Mouse (Mus musculus) forebrain, embryonic 13.5 days (tissue): ENCODE measurements around the gene Myo10. TPM values are rescaled to one million over a fixed set of nuclear protein-coding genes. Genes with fewer than 3 reads are reported as not detected.

ENCODE experiments used
- ATAC-seq: fragments of 200-750 bp; cut with Nextera tagmentation; 2 replicates; pipeline ENCODE4 v1.8.0; 2017
- H3K27ac ChIP-seq: fragments of 300-500 bp; sonication (generic); 2 replicates; pipeline ENCODE4 v1.5.1; 2015; ENCODE audit warnings: inconsistent platforms, mild to moderate bottlenecking, moderate library complexity
- H3K27me3 ChIP-seq: fragments of 300-500 bp; sonication (generic); 2 replicates; pipeline ENCODE4 v1.6.1; 2015; ENCODE audit warnings: mild to moderate bottlenecking, inconsistent platforms
- H3K36me3 ChIP-seq: fragments of 300-500 bp; sonication (generic); 2 replicates; pipeline ENCODE4 v1.6.1; 2015; ENCODE audit warnings: mild to moderate bottlenecking, inconsistent platforms; ENCODE audit not compliant: poor library complexity, severe bottlenecking
- H3K4me1 ChIP-seq: fragments of 300-500 bp; sonication (generic); 2 replicates; pipeline ENCODE4 v1.6.1; 2015; ENCODE audit warnings: inconsistent platforms
- H3K4me2 ChIP-seq: fragments of 300-500 bp; sonication (generic); 2 replicates; pipeline ENCODE4 v1.6.1; 2015; ENCODE audit warnings: inconsistent platforms, mild to moderate bottlenecking, moderate library complexity
- H3K4me3 ChIP-seq: fragments of 300-500 bp; sonication (generic); 2 replicates; pipeline ENCODE4 v1.5.1; 2015; ENCODE audit warnings: mild to moderate bottlenecking, inconsistent platforms
- H3K9ac ChIP-seq: fragments of 300-500 bp; sonication (generic); 2 replicates; pipeline ENCODE4 v1.6.1; 2015; ENCODE audit warnings: mild to moderate bottlenecking, inconsistent platforms
- H3K9me3 ChIP-seq: fragments of 300-500 bp; sonication (generic); replicated peaks from 2 replicates; pipeline ENCODE4 v1.6.1; 2016; ENCODE audit warnings: inconsistent platforms
- WGBS: fragments of 180-500 bp; shearing (Covaris S2); methylation state at CpG from one replicate; pipeline ENCODE4 v1.1.7; 2015; 5-methylcytosine and 5-hydroxymethylcytosine counted together
- polyA plus RNA-seq: library from polyadenylated mRNA; unstranded; fragments of >200 nt; fragmentation: Nextera tagmentation; extraction: Ambion mirVana; gene quantifications from 2 replicates; pipeline ENCODE4 v1.2.1, GENCODE M21; 2015

Myo10 gene
- polyA plus RNA-seq, 1 experiment from 2014 or later: 61.4 TPM

DNA sequence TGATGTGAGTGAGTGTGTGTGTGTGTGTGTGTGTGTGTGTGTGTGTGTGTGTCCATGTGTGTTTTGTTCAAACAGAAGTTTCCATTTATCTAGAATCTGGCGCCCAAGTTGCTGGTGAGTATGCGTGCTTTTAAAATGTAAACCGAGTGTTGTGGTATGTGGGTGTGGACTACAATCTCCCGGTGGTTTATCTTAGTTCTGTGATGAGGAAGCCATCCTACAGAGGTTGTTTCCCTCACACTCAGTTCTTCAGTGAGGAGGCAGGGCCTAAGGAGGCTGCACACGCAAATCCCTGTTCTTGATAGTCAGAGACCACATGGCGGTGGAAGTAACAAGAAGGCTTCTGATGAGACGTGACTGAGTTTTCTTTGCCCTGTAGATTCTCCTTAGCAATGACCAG, 73.6 kb downstream of the Myo10 start:
- Histone ChIP-seq H3K4me1 (no peaks in the 10 kb centered on the region; the same call in 1 of the 2 replicates), H3K27ac (no peak overlapping the region), H3K4me2 (no peak overlapping the region), H3K27me3 (0 out of 2 replicates have a peak, but pooled peaks cover 15% of the 10 kb centered on the region), H3K4me3 (no peak overlapping the region), H3K9ac (no peak overlapping the region), H3K9me3 (no peaks in the 10 kb centered on the region), H3K36me3 (no peaks in the 10 kb centered on the region)
- no peak for ATAC-seq
- WGBS: 92% methylated on average over 7 of the region's 7 CpGs

DNA sequence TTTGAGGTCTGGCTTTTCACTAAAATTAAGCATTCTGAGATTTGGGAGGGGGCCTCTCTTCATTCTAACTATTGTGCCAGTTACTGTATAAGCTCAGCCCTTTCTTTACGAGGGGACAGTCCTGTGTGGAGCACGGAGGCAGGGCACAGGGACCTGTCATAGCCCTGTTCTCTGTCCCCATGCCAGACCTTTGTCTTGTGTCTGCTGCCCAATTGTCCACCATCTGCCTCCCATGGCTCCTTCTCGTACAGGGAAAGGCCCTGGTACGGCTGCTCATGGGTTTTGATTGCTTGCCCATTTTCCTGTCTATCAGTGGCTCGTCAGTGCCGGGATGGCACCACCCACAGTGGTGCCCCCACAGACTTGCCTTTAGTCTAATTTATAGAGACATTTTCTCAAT, 74.3 kb downstream of the Myo10 start:
- Histone ChIP-seq H3K9ac (no peak overlapping the region), H3K36me3 (no peaks in the 10 kb centered on the region), H3K4me1 (no peaks in the 10 kb centered on the region), H3K27me3 (0 out of 2 replicates have a peak, but pooled peaks cover 11% of the 10 kb centered on the region), H3K27ac (no peak overlapping the region), H3K4me3 (no peak overlapping the region), H3K9me3 (no peaks in the 10 kb centered on the region), H3K4me2 (no peak overlapping the region)
- no peak for ATAC-seq
- 88% methylated on average over 6 of the region's 6 CpGs for WGBS

DNA sequence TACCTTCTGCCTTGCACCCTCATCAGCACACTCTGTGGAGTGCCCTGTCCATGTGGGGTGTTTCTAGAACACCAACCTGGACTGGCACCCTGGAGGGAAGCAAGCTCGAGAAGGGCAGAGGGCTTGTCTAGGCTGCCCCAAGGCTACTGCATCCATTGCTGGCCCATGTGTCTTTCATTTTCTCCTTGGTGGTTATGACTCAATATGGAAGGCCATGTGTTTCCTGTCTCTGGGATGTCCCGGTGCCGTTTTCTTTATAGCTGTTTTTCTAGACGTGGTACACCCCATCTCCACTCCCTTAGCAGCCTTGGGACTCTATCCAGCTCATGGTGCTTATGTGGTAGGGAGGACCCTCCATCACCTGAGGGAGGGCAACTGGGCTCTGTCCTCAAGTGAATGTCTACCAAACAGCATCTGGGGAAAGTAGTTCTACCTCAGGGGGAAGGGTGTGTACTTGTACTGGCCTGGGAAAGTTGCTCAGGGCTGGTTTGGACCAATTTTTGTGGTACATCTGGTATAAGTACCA, 76.8 kb downstream of the Myo10 start:
- Histone ChIP-seq H3K9me3 (no peaks in the 10 kb centered on the region), H3K4me2 (no peak overlapping the region), H3K27ac (no peak overlapping the region), H3K4me1 (no peaks in the 10 kb centered on the region), H3K36me3 (no peaks in the 10 kb centered on the region), H3K9ac (no peak overlapping the region), H3K27me3 (no peaks in the 10 kb centered on the region), H3K4me3 (no peak overlapping the region)
- ATAC-seq: no peak
- WGBS: 95% methylated on average over 4 of the region's 4 CpGs

DNA sequence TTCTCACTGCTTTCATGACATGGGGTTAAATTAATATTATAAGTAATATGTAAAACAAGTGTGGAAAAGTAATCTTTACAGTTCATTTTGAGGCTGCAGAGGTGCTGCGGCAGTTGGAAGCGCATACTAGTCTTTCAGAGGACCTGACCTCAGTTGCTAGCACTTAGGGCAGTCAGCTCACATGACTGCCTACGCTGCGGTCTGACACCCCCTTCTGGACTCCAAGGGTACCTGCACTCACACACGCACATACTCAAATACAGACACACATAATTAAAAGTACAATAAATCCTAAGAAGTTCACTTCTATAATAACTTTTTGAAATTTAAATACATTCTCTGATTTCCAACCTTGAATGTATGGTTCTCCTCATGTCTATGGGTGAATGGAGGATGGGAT, 80.3 kb downstream of the Myo10 start:
- H3K36me3 ChIP-seq: no peaks in the 10 kb centered on the region
- H3K9ac ChIP-seq: no peak overlapping the region
- over 99% methylated on average over 5 of the region's 5 CpGs for WGBS
- H3K4me3 ChIP-seq: no peak overlapping the region
- no peaks in the 10 kb centered on the region for H3K27me3 ChIP-seq
- ATAC-seq: no peak
- no peaks in the 10 kb centered on the region for H3K9me3 ChIP-seq
- no peak overlapping the region for H3K4me2 ChIP-seq
- H3K27ac ChIP-seq: no peak overlapping the region
- no peaks in the 10 kb centered on the region for H3K4me1 ChIP-seq

DNA sequence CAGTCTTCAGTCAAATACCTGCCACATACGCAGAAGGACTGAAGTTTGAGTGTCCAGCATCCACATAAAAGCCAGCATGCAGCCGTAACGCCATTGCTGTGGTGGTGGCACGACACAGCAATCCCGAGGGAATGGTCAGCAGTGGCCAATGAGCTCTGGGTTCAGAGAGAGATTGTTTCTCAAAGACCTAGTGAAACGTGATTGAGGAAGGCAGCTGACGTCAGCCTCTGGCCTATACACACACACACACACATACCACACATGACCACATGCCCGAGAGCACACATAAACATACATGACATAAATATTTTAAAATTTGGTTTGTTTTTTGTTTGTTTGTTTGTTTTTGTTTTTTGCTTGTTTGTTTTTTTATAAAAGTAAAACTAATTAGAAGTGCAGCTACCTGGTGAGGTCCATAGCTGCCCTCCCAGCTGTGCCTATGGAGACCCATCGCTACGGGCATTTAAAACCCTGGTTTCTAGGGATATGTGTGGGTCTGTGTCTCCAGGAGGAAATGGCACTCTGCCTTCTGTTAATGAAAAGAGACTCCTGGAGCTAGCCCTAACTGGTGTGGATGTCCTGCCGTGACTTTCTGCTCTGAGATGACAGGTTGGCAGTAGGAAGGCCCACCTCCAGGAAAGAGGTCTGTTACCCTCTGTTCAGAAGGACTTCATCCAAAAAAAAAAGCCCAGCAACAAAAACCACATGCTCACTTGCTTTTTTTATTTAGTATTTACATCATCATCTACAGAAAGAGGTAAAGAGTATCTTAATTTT, 82.7 kb downstream of the Myo10 start:
- Histone ChIP-seq H3K4me3 (no peak overlapping the region), H3K36me3 (no peaks in the 10 kb centered on the region), H3K27ac (no peak overlapping the region), H3K4me2 (no peak overlapping the region), H3K9ac (no peak overlapping the region), H3K9me3 (no peaks in the 10 kb centered on the region), H3K4me1 (no peaks in the 10 kb centered on the region), H3K27me3 (no peaks in the 10 kb centered on the region)
- WGBS: 90% methylated on average over 11 of the region's 11 CpGs
- ATAC-seq: no peak

DNA sequence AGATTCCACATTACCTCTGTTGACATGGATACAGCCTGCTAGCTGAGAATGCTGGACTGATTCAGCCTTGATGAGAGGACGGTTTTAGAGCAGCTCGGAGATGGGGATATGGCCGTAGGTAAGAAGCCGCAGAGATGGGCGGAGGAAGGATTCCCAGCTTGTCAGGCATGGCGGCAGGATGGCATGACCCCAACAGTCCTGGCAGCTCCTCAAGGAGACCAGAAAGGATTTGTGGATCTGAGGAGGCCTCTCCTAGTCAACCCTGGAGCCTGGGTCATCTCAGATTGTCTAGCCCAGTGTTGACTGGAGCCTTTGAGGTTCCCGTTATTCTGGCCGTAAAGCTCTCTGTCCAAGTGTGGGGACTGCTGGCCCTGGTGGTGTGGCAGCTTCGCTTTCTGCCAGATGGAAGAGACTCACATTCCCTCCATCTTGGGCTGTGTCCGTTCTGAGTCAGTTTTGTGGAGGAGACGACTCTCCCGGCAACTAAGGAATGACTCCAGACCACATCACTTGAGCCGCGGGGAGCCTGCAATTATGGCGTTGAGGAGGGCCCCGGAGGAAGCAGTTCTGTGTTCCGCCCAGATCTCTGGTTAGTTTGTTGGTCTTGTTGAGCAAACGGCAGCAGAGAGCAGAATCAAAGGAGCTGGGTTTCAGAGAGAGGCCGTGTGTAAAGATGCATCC, 84.7 kb downstream of the Myo10 start:
- no peak overlapping the region for H3K4me2 ChIP-seq
- no peak overlapping the region for H3K4me3 ChIP-seq
- H3K9me3 ChIP-seq: no peaks in the 10 kb centered on the region
- no peaks in the 10 kb centered on the region for H3K4me1 ChIP-seq
- no peaks in the 10 kb centered on the region for H3K27me3 ChIP-seq
- H3K36me3 ChIP-seq: no peaks in the 10 kb centered on the region
- 89% methylated on average over 19 of the region's 19 CpGs for WGBS
- ATAC-seq: no peak
- H3K9ac ChIP-seq: no peak overlapping the region
- no peak overlapping the region for H3K27ac ChIP-seq

DNA sequence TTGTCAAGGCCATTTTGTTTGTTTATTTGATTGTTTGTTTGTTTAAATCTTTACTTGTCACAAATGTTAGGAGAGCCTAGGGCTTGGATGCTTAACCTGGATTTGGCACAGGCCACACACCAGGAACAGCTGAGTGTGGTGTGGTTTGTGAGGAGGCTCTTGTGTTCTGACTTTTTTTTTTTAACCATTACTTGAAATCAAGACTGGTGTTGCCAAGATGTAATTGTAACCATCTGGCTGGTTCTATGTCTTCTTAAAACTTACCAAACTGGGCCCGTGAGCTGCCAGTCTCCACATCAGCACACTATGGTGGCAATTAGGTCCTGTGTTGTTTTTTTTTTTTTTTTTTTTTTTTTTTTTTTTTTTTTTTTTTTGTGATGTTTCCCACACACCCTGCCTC, 85.6 kb downstream of the Myo10 start:
- H3K27ac ChIP-seq: no peak overlapping the region
- ATAC-seq: no peak
- H3K27me3 ChIP-seq: peaks cover under 1% of the 10 kb centered on the region; the same call in 1 of the 2 replicates
- H3K4me1 ChIP-seq: no peaks in the 10 kb centered on the region
- no peak overlapping the region for H3K4me2 ChIP-seq
- WGBS: 70% methylated on average over 1 of the region's 1 CpGs
- H3K9ac ChIP-seq: no peak overlapping the region
- no peaks in the 10 kb centered on the region for H3K9me3 ChIP-seq
- H3K4me3 ChIP-seq: no peak overlapping the region
- H3K36me3 ChIP-seq: no peaks in the 10 kb centered on the region

DNA sequence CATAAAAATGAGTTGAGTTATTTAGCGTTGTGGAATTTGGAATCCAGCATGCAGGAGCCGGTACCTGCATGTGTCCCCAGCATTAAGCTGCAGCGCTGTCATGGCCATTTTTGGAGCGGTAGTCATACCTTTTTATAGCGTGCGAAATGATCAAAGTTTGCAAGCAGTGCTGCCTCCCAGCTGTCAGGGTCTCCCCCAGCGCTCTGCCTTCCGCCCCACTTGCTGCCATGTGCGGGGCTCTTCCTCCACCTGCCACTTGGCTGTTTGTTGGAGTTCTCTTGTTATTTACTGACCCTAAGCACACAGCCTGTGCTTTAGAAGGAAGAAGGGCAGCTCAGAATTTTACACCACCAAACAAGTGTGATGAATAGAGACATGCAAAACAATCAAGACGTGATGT, 88.6 kb downstream of the Myo10 start:
- Histone ChIP-seq H3K36me3 (no peaks in the 10 kb centered on the region), H3K4me1 (peaks cover 25% of the 10 kb centered on the region), H3K9ac (no peak overlapping the region), H3K27me3 (peaks cover 7% of the 10 kb centered on the region; the same call in 1 of the 2 replicates), H3K4me2 (no peak overlapping the region), H3K4me3 (no peak overlapping the region), H3K9me3 (no peaks in the 10 kb centered on the region), H3K27ac (no peak overlapping the region)
- no peak for ATAC-seq
- whole genome bisulfite sequencing: 94% methylated on average over 10 of the region's 10 CpGs

DNA sequence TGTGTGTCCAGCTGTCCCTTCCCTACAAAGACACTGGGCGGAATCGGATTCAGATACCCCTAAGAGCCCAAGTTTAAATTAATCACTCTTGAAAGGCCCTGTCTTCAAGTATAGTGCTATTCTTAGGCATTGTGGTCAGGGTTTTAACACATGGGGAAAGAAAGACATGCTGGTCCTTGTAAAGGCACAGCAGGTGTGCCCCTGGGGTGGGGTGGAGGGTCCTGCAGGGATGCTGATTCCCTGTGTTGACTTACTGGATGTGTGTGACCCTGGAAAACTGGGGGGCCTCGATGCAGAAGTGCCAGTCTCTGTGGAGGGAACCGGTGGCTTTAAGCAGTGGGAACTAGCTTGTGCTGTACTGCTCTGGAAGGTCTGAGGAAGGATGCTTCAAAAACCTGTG, 90.6 kb downstream of the Myo10 start:
- Histone ChIP-seq H3K4me2 (no peak overlapping the region), H3K36me3 (no peaks in the 10 kb centered on the region)
- ATAC-seq: no peak

DNA sequence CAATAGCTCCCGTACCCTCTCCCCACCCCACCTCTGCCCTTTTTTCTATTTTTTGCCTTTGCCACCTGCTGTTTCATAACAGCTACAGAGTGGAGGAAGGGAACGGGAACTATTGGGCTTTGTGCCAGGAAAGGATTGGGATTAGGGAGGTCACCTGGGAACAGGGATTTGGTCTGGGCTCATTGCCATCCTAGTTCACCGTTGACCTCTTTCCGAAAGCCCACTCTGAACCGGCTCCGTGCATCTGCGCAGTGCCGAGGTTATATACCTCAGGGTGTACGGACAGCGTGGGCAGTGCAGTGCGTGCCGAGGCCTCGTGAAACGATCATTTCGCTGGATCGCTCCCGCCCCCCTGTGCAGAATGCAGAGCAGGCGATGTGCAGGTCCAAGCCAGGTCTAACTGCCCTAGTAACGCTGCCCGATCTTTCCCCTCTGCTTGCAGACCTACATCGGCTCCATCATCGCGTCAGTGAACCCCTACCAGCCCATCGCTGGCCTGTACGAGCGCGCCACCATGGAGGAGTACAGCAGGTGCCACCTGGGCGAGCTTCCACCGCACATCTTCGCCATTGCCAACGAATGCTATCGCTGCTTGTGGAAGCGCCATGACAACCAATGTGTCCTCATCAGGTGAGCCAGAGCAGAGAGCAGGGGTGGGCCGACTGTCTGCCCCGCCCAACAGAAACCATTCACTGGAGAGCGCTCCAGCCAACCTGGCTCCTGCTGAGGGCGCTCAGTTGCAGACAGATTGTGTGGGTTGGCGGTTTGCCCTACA, 91.4 kb downstream of the Myo10 start:
- Histone ChIP-seq H3K9me3 (no peaks in the 10 kb centered on the region), H3K4me3 (peak overlapping the region; percentile 31), H3K36me3 (no peaks in the 10 kb centered on the region), H3K27ac (no peak overlapping the region), H3K4me1 (peaks cover 28% of the 10 kb centered on the region), H3K9ac (peak overlapping the region; percentile 51; the same call in 1 of the 2 replicates), H3K27me3 (peaks cover 7% of the 10 kb centered on the region; the same call in 1 of the 2 replicates), H3K4me2 (peak overlapping the region; percentile 61)
- WGBS: 39% methylated on average over 38 of the region's 38 CpGs
- ATAC-seq: peak; percentile 57

More for the DNA sequence above, 90.6 kb downstream of the Myo10 start:
- peaks cover 7% of the 10 kb centered on the region; the same call in 1 of the 2 replicates for H3K27me3 ChIP-seq
- H3K4me3 ChIP-seq: no peak overlapping the region
- H3K27ac ChIP-seq: no peak overlapping the region
- H3K9ac ChIP-seq: no peak overlapping the region
- H3K9me3 ChIP-seq: no peaks in the 10 kb centered on the region
- WGBS: 53% methylated on average over 4 of the region's 4 CpGs
- peaks cover 28% of the 10 kb centered on the region for H3K4me1 ChIP-seq

DNA sequence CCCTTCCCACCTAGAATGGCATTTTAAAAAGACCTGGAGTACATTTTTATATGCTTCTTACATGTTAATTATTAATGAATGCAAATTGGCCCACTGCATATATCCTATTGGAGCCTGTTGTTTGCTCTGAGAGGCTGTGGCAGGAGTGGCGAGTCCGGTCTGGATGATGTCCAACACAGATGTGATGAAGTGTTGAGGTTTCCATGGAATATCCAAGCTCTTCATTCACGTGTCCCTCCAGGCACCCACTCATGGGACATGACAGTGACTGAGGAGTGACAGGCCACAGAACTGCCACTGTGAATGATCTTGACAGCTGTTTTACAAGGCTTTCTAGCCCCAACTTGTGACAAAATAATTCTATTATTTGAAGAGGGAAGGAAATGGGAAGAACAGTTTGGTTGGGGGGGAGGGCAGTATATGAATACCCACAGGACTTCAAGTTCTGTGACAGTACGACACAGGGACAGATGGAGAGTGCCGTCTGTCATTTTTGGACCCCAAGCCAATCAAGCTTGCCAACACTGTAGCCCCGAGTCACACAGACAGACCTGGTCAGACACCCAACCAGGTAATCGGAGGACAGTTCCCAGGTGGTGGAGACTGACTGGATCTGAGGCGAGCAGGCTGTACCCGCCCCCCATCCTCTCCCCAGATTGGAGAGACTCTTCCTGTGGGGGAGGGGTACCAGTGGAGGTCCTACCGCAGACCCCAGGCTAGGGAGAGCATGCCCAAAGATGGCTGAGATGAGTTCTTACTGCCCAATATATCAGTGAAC, 93.1 kb downstream of the Myo10 start:
- Histone ChIP-seq H3K4me2 (no peak overlapping the region), H3K9ac (no peak overlapping the region), H3K36me3 (no peaks in the 10 kb centered on the region), H3K27me3 (peaks cover 7% of the 10 kb centered on the region; the same call in 1 of the 2 replicates), H3K4me3 (no peak overlapping the region), H3K9me3 (no peaks in the 10 kb centered on the region), H3K27ac (peak overlapping the region; percentile 19; the same call in 1 of the 2 replicates), H3K4me1 (peaks cover 28% of the 10 kb centered on the region)
- 63% methylated on average over 10 of the region's 10 CpGs for WGBS
- ATAC-seq: 0 out of 2 replicates have a peak, but pooled peaks have one; percentile 35
